Mouse (Mus musculus) kidney, embryonic 16.5 days (tissue): Measurements from ENCODE around the gene Lrrc58. TPM values are rescaled to one million over a fixed set of nuclear protein-coding genes. Genes with fewer than 3 reads are reported as not detected.

Source experiments
- ATAC-seq: fragments of 200-750 bp; cut with Nextera tagmentation; 2 replicates; pipeline ENCODE4 v1.8.0; 2017; ENCODE audit warnings: moderate TSS enrichment; ENCODE audit not compliant: low FRiP score, low TSS enrichment
- H3K27ac ChIP-seq: fragments of 300-500 bp; sonication (generic); 2 replicates; pipeline ENCODE4 v1.5.1; 2014; ENCODE audit warnings: low read length
- H3K27me3 ChIP-seq: fragments of 300-500 bp; sonication (generic); 2 replicates; pipeline ENCODE4 v1.6.1; 2014; ENCODE audit warnings: low read length, control low read depth, mixed read lengths; ENCODE audit not compliant: insufficient read depth
- H3K36me3 ChIP-seq: fragments of 300-500 bp; sonication (generic); 2 replicates; pipeline ENCODE4 v1.6.1; 2014; ENCODE audit warnings: low read length, control low read depth, mixed read lengths; ENCODE audit not compliant: insufficient read depth
- H3K4me1 ChIP-seq: fragments of 300-500 bp; sonication (generic); 2 replicates; pipeline ENCODE4 v1.6.1; 2014; ENCODE audit warnings: low read length, control low read depth, mixed read lengths; ENCODE audit not compliant: insufficient read depth
- H3K4me2 ChIP-seq: fragments of 300-500 bp; sonication (generic); replicated peaks from 2 replicates; pipeline ENCODE4 v1.6.1; 2014; ENCODE audit warnings: low read depth, low read length
- H3K4me3 ChIP-seq: fragments of 300-500 bp; sonication (generic); 2 replicates; pipeline ENCODE4 v1.5.1; 2014; ENCODE audit warnings: mild to moderate bottlenecking, low read length
- H3K9ac ChIP-seq: fragments of 300-500 bp; sonication (generic); replicated peaks from 2 replicates; pipeline ENCODE4 v1.6.1; 2014; ENCODE audit warnings: low read length
- H3K9me3 ChIP-seq: fragments of 300-500 bp; sonication (generic); 2 replicates; pipeline ENCODE4 v1.6.1; 2016; ENCODE audit warnings: low read length, control low read depth
- WGBS: fragments of 180-500 bp; shearing (Covaris S2); extraction: QIAGEN DNeasy Blood & Tissue Kit; methylation state at CpG from one replicate; pipeline ENCODE4 v1.1.7; 2014; 5-methylcytosine and 5-hydroxymethylcytosine counted together
- polyA plus RNA-seq: library from polyadenylated mRNA; unstranded; fragments of >200 nt; fragmentation: Nextera tagmentation; extraction: Ambion mirVana; gene quantifications from 2 replicates; pipeline ENCODE4 v1.2.1, GENCODE M21; 2015

Lrrc58 gene
- polyA plus RNA-seq, 1 experiment from 2014 or later, result 54.3 TPM

GRCm38 (mm10) chr16:37911086-37911485 is 42.9 kb downstream of the Lrrc58 start:
- H3K4me1 ChIP-seq, result peaks cover 3% of the 10 kb centered on the region; the same call in 1 of the 2 replicates
- no peak overlapping the region for H3K27ac ChIP-seq
- 0 out of 2 replicates have a peak, but pooled peaks cover 4% of the 10 kb centered on the region for H3K9me3 ChIP-seq
- no peak overlapping the region for H3K4me3 ChIP-seq
- 90% methylated on average over 1 of the region's 1 CpGs for WGBS
- no peak for ATAC-seq
- H3K36me3 ChIP-seq, result no peaks in the 10 kb centered on the region
- H3K9ac ChIP-seq, result no peak overlapping the region
- no peak overlapping the region for H3K4me2 ChIP-seq
- no peaks in the 10 kb centered on the region for H3K27me3 ChIP-seq

GRCm38 (mm10) chr16:37916138-37916817 is 48.1 kb downstream of the Lrrc58 start, which contains the start of gene Gpr156:
Gpr156 (plus strand) TSS chr16:37916496.
- peak within 1 kb of the TSS; percentile 98 for H3K4me2 ChIP-seq
- H3K27ac ChIP-seq, result no peak within 1 kb of the TSS
- peak within 1 kb of the TSS; percentile 60 for H3K4me3 ChIP-seq
- H3K9ac ChIP-seq, result peak within 1 kb of the TSS; percentile 71
- ATAC-seq, result peak; percentile 89
- H3K9me3 ChIP-seq, result 0 out of 2 replicates have a peak, but pooled peaks cover 6% of the 10 kb centered on the region
- H3K36me3 ChIP-seq, result no peaks in the 10 kb centered on the region
- H3K4me1 ChIP-seq, result peaks cover 7% of the 10 kb centered on the region; the same call in 1 of the 2 replicates
- H3K27me3 ChIP-seq, result no peaks in the 10 kb centered on the region
- 1% methylated on average over 52 of the region's 53 CpGs for WGBS

GRCm38 (mm10) chr16:37916818-37917201 is 48.6 kb downstream of the Lrrc58 start:
- Histone ChIP-seq H3K4me3 (peak overlapping the region; percentile 60), H3K9me3 (0 out of 2 replicates have a peak, but pooled peaks cover 3% of the 10 kb centered on the region), H3K4me1 (peaks cover 7% of the 10 kb centered on the region; the same call in 1 of the 2 replicates), H3K9ac (no peak overlapping the region; the same call in 1 of the 2 replicates), H3K27me3 (no peaks in the 10 kb centered on the region), H3K4me2 (peak overlapping the region; percentile 98), H3K36me3 (no peaks in the 10 kb centered on the region), H3K27ac (no peak overlapping the region)
- 19% methylated on average over 7 of the region's 7 CpGs for WGBS
- peak; percentile 55; the same call in 1 of the 2 replicates for ATAC-seq

GRCm38 (mm10) chr16:37919000-37919399 is 50.8 kb downstream of the Lrrc58 start:
- 87% methylated on average over 6 of the region's 6 CpGs for WGBS

GRCm38 (mm10) chr16:37920842-37921409 is 52.7 kb downstream of the Lrrc58 start:
- H3K36me3 ChIP-seq, result no peaks in the 10 kb centered on the region
- H3K4me2 ChIP-seq, result no peak overlapping the region
- H3K4me3 ChIP-seq, result no peak overlapping the region
- H3K9me3 ChIP-seq, result 0 out of 2 replicates have a peak, but pooled peaks cover 3% of the 10 kb centered on the region
- WGBS, result 71% methylated on average over 8 of the region's 8 CpGs
- H3K4me1 ChIP-seq, result peaks cover 6% of the 10 kb centered on the region; the same call in 1 of the 2 replicates
- H3K9ac ChIP-seq, result no peak overlapping the region
- H3K27ac ChIP-seq, result no peak overlapping the region
- no peak for ATAC-seq
- no peaks in the 10 kb centered on the region for H3K27me3 ChIP-seq

More at GRCm38 (mm10) chr16:37919000-37919399, 50.8 kb downstream of the Lrrc58 start:
- no peak overlapping the region for H3K4me3 ChIP-seq
- H3K9ac ChIP-seq, result no peak overlapping the region
- ATAC-seq, result no peak
- peaks cover 7% of the 10 kb centered on the region; the same call in 1 of the 2 replicates for H3K4me1 ChIP-seq
- H3K27me3 ChIP-seq, result no peaks in the 10 kb centered on the region
- H3K4me2 ChIP-seq, result no peak overlapping the region
- 0 out of 2 replicates have a peak, but pooled peaks cover 3% of the 10 kb centered on the region for H3K9me3 ChIP-seq
- no peak overlapping the region for H3K27ac ChIP-seq
- H3K36me3 ChIP-seq, result no peaks in the 10 kb centered on the region

- no peak overlapping the region for H3K4me3 ChIP-seq
- WGBS, result 62% methylated on average over 7 of the region's 7 CpGs
Observed at GRCm38 (mm10) chr16:37926087-37926486, 57.9 kb downstream of the Lrrc58 start.

GRCm38 (mm10) chr16:37927117-37927516 is 58.9 kb downstream of the Lrrc58 start:
- H3K9me3 ChIP-seq, result no peaks in the 10 kb centered on the region
- H3K4me1 ChIP-seq, result no peaks in the 10 kb centered on the region
- no peak overlapping the region for H3K4me3 ChIP-seq
- H3K9ac ChIP-seq, result no peak overlapping the region
- H3K27me3 ChIP-seq, result no peaks in the 10 kb centered on the region
- no peak overlapping the region for H3K4me2 ChIP-seq
- no peak overlapping the region for H3K27ac ChIP-seq
- ATAC-seq, result no peak
- no peaks in the 10 kb centered on the region for H3K36me3 ChIP-seq
- 50% methylated on average over 4 of the region's 4 CpGs for WGBS

More at GRCm38 (mm10) chr16:37926087-37926486, 57.9 kb downstream of the Lrrc58 start:
- Histone ChIP-seq H3K4me2 (no peak overlapping the region), H3K9me3 (no peaks in the 10 kb centered on the region), H3K27me3 (no peaks in the 10 kb centered on the region), H3K27ac (no peak overlapping the region), H3K9ac (no peak overlapping the region), H3K4me1 (no peaks in the 10 kb centered on the region), H3K36me3 (no peaks in the 10 kb centered on the region)
- ATAC-seq, result no peak

GRCm38 (mm10) chr16:37929006-37929405 is 60.8 kb downstream of the Lrrc58 start:
- Histone ChIP-seq H3K27me3 (no peaks in the 10 kb centered on the region), H3K4me3 (no peak overlapping the region), H3K36me3 (no peaks in the 10 kb centered on the region), H3K9ac (no peak overlapping the region), H3K27ac (no peak overlapping the region), H3K4me2 (no peak overlapping the region), H3K9me3 (no peaks in the 10 kb centered on the region), H3K4me1 (no peaks in the 10 kb centered on the region)
- WGBS, result 75% methylated on average over 2 of the region's 2 CpGs
- no peak for ATAC-seq

- Histone ChIP-seq H3K36me3 (no peaks in the 10 kb centered on the region), H3K27ac (no peak overlapping the region), H3K9ac (no peak overlapping the region), H3K27me3 (no peaks in the 10 kb centered on the region), H3K4me2 (no peak overlapping the region), H3K4me3 (no peak overlapping the region), H3K9me3 (no peaks in the 10 kb centered on the region), H3K4me1 (no peaks in the 10 kb centered on the region)
- 86% methylated on average over 2 of the region's 2 CpGs for WGBS
- no peak for ATAC-seq
Observed at GRCm38 (mm10) chr16:37929626-37930025, 61.4 kb downstream of the Lrrc58 start.

- Histone ChIP-seq H3K4me3 (no peak overlapping the region), H3K27me3 (no peaks in the 10 kb centered on the region), H3K27ac (no peak overlapping the region), H3K4me2 (no peak overlapping the region), H3K4me1 (no peaks in the 10 kb centered on the region), H3K36me3 (no peaks in the 10 kb centered on the region), H3K9me3 (no peaks in the 10 kb centered on the region), H3K9ac (no peak overlapping the region)
- ATAC-seq, result no peak
- 83% methylated on average over 2 of the region's 2 CpGs for WGBS
Observed at GRCm38 (mm10) chr16:37934932-37935331, 66.7 kb downstream of the Lrrc58 start.
